Mouse (Mus musculus) ES-E14 (cell line): Measurements from ENCODE around the gene Slc11a1. TPM values are rescaled to one million over a fixed set of nuclear protein-coding genes. Genes with fewer than 3 reads are reported as not detected.

Experiments used
- DNase-seq: peaks from one replicate; pipeline ENCODE4 v3.0.0-alpha.2; 2013; ENCODE audit warnings: low read depth, low spot score
- H3K27ac ChIP-seq: 2 replicates; pipeline ENCODE4 v1.5.1; 2012; ENCODE audit warnings: low read depth, mild to moderate bottlenecking, low read length, moderate library complexity, mixed read lengths; ENCODE audit not compliant: poor library complexity, insufficient read depth, severe bottlenecking
- H3K36me3 ChIP-seq: 2 replicates; pipeline ENCODE4 v1.6.1; 2012; ENCODE audit warnings: mild to moderate bottlenecking, low read length, moderate library complexity, mixed read lengths; ENCODE audit not compliant: control insufficient read depth, poor library complexity, insufficient read depth, severe bottlenecking
- H3K4me1 ChIP-seq, 2 experiments: fragments of 150-350 bp in 1 of 2; sonication (generic) in 1 of 2; 2 replicates each; pipeline ENCODE4 v1.6.1; 2012; ENCODE audit warnings: low read length in 2 of 2, mild to moderate bottlenecking in 1 of 2, mixed read lengths in 1 of 2; ENCODE audit not compliant: control insufficient read depth in 2 of 2, insufficient read depth in 2 of 2, poor library complexity in 1 of 2
- H3K4me3 ChIP-seq, 2 experiments: fragments of 150-350 bp in 1 of 2; sonication (generic) in 1 of 2; 2 replicates each; pipeline ENCODE4 v1.5.1; 2012; ENCODE audit warnings: low read length in 2 of 2, low read depth in 1 of 2, mild to moderate bottlenecking in 1 of 2, mixed read lengths in 1 of 2; ENCODE audit not compliant: insufficient read depth in 1 of 2, poor library complexity in 1 of 2, severe bottlenecking in 1 of 2
- H3K9ac ChIP-seq: 2 replicates; pipeline ENCODE4 v1.6.1; 2012; ENCODE audit warnings: low read depth, mild to moderate bottlenecking, low read length, mixed read lengths; ENCODE audit not compliant: poor library complexity, insufficient read depth, severe bottlenecking
- H3K9me3 ChIP-seq: fragments of 150-350 bp; sonication (generic); 2 replicates; pipeline ENCODE4 v1.6.1; 2012; ENCODE audit warnings: low read depth, mild to moderate bottlenecking, low read length; ENCODE audit not compliant: control insufficient read depth, insufficient read depth
- CHD2 ChIP-seq: IDR thresholded peaks from 2 replicates; pipeline ENCODE4 v1.6.1; 2014; ENCODE audit warnings: mild to moderate bottlenecking, low read depth, low read length, inconsistent platforms
- HCFC1 ChIP-seq: IDR thresholded peaks from 2 replicates; pipeline ENCODE4 v1.6.1; 2012; ENCODE audit warnings: low read length, inconsistent platforms, borderline replicate concordance; ENCODE audit not compliant: insufficient read depth
- MAFK ChIP-seq: IDR thresholded peaks from 2 replicates; pipeline ENCODE4 v1.6.1; 2014; ENCODE audit warnings: mild to moderate bottlenecking, low read depth, low read length, inconsistent platforms; ENCODE audit not compliant: insufficient read depth
- ZC3H11A ChIP-seq: IDR thresholded peaks from 2 replicates; pipeline ENCODE4 v1.6.1; 2012; ENCODE audit warnings: low read depth, mild to moderate bottlenecking, inconsistent platforms, low read length, borderline replicate concordance
- ZNF384 ChIP-seq: IDR thresholded peaks from 2 replicates; pipeline ENCODE4 v1.6.1; 2012; ENCODE audit warnings: low read depth, low read length, inconsistent platforms
- in situ Hi-C, 2 experiments: fragments of 600-800 bp; cut with MboI; formaldehyde crosslinking; loops; one replicate each; pipeline ENCODE4 v1.15.1; 2025; ENCODE audit warnings: low sequenced_read_pairs in 2 of 2, inconsistent platforms in 1 of 2; ENCODE audit not compliant: unreplicated experiment in 2 of 2
- total RNA-seq: library from RNA; depleted of rRNA; stranded (reverse); fragments of 300-350 nt; gene quantifications from 2 replicates; pipeline ENCODE4 v1.2.3, GENCODE M21; 2012

Slc11a1 gene
- total RNA-seq, 1 experiment, result 19.9 TPM

DNA sequence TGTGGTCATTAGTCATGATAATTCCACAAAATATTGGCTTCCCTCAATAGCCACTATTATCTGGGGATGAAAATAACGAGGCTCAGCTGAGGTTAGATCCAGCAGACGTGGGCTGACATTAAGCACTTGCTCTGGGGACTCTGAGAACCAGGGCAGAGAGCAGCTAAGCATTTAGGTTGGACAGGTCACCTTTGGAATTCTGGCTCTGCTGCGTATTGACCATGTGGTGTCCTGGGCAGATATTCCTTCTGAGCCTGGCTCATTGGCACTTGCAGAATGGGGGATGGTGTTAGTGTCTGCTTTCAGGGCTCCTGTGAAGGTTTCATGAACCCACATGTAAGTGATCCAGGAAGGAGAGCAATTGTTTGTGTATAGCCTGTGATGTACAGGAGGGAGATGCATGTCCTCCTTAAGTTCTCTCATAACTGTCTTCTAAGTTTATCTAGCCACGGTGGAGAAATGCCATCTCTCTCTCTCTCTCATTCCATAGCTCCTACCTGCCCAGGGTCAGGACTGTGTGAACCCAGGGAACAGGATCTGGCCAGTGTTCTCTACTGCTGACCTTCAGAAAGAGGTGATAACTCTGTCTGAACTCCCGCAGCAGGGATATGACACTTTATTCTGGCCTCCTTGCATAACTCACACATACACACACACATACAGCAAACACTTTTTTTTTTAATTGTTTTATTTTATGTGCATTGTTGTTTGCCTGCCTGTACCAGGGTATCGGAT is 39.4 kb upstream of the Slc11a1 start:
- Histone ChIP-seq H3K9ac (no peak overlapping the region), H3K36me3 (no peaks in the 10 kb centered on the region; the same call in 1 of the 2 replicates), H3K9me3 (no peaks in the 10 kb centered on the region), H3K4me3 (no peak overlapping the region), H3K27ac (no peak overlapping the region), H3K4me1 (peaks cover 4 to 14% of the 10 kb centered on the region in 2 experiments; a peak in 3 of 4 replicates)
- in situ Hi-C loops, result no loop called here
- TF ChIP-seq ZNF384 (no peak), MAFK (no peak), CHD2 (no peak)
- no peak for DNase-seq

DNA sequence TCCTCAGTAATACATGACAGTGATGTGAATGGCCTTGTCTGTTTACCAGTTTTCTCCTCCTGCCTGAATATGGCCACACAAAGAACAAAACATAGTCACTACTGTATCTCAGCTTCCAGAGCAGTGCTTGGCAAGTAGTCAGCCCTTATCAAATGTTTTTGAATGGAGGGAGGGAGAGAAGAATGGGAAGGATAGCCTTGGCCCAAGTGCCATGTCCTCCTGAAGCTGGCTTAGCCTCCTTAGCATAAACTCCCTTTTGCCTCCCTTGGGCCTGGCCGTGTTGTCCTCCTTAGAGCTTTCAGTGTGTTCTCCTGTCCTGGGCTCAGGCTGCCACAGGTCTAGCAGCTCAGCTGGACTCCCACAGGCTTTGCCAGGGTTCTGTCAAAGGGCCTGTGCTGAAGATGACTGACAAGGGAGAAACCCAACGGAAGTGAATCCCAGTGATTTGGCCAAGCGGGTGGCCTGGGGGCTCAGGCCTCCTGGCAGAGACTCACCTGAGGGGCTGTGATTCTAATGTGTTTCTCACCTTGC is 37.7 kb upstream of the Slc11a1 start:
- H3K9ac ChIP-seq, result no peak overlapping the region
- no peak for TF ChIP-seq ZC3H11A
- no peak for TF ChIP-seq HCFC1
- no peak for TF ChIP-seq ZNF384
- no peak for TF ChIP-seq CHD2
- TF ChIP-seq MAFK, result no peak
- H3K4me3 ChIP-seq, result no peak overlapping the region
- no peak overlapping the region for H3K27ac ChIP-seq
- no peaks in the 10 kb centered on the region; the same call in 1 of the 2 replicates for H3K36me3 ChIP-seq
- no peaks in the 10 kb centered on the region for H3K9me3 ChIP-seq
- in situ Hi-C loops, result no loop called here
- peaks cover 4 to 11% of the 10 kb centered on the region in 2 experiments; a peak in 3 of 4 replicates for H3K4me1 ChIP-seq
- no peak for DNase-seq

DNA sequence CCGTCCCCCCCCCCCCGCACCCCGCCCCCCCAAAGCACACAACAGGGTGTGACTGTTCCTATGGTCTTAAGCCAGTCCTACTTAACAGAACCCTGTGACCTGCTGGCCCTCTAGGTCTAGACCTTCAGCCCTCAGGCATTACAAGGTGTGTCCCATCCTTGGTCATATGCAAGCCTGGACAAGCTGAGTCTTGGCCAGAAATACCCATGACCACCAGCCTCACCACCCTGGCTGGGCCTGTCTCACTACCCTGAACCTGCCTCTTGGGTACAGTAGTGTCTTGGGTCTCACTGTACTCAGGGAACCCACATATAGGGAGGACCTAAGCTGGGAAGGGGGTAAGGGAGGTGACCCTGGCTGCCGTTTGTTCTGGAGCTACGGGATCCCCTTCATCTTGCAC is 37.0 kb upstream of the Slc11a1 start:
- no peak for TF ChIP-seq MAFK
- in situ Hi-C loops, result no loop called here
- Histone ChIP-seq H3K9ac (no peak overlapping the region), H3K36me3 (no peaks in the 10 kb centered on the region; the same call in 1 of the 2 replicates), H3K9me3 (no peaks in the 10 kb centered on the region), H3K27ac (no peak overlapping the region), H3K4me1 (peaks cover 4 to 11% of the 10 kb centered on the region in 2 experiments; a peak in 3 of 4 replicates), H3K4me3 (no peak overlapping the region)
- DNase-seq, result no peak

DNA sequence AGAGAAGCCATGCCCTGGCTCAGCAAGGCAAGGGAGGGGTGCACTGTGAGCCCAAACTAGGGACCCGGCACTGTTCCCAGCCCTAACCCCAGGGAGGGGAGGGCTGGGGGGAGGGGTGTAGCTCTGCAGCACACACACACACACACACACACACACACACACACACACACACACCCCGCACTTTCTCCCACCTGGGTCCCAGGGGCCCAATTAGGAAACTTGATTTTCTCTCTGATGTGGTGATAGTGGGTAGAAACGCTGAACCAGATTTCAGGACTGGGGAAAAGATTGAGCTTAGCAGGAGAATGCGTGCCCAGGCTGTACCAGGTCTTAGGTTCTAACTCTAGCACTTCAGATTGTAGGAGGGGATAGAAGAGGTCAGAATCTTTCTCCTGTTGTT is 36.4 kb upstream of the Slc11a1 start:
- in situ Hi-C loops, result no loop called here
- no peak for DNase-seq

DNA sequence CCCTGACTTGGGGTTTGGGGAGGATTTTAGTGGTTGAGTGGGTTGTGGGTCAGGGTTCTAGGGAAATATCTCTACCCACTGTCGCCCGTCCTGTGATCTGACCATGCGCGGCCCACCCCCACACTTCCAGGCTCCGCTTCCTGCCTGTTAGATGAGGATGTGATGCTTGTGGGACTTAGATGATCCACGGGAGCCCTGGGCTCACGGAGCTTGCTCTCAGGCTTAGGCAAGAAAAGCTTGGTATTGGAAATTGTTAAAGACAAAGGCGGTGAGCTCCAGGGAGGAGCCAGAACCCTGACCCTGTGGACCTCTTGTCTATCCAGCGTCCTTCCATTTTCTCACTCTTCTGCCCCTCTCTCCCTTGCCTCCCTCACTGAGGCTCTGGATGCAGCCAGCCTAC is 35.1 kb upstream of the Slc11a1 start:
- no peaks in the 10 kb centered on the region; the same call in 1 of the 2 replicates for H3K36me3 ChIP-seq
- TF ChIP-seq MAFK, result no peak
- no peak for TF ChIP-seq ZC3H11A
- TF ChIP-seq ZNF384, result no peak
- no peak for TF ChIP-seq HCFC1
- no peak for TF ChIP-seq CHD2
- H3K9me3 ChIP-seq, result no peaks in the 10 kb centered on the region
- DNase-seq, result no peak
- in situ Hi-C loops, result no loop called here
- no peak overlapping the region for H3K27ac ChIP-seq
- peaks cover 6 to 12% of the 10 kb centered on the region in 2 experiments for H3K4me1 ChIP-seq
- H3K4me3 ChIP-seq, result no peak overlapping the region
- H3K9ac ChIP-seq, result no peak overlapping the region

More for the DNA sequence above, 36.4 kb upstream of the Slc11a1 start:
- no peak for TF ChIP-seq MAFK
- Histone ChIP-seq H3K9ac (no peak overlapping the region), H3K9me3 (no peaks in the 10 kb centered on the region), H3K4me1 (peaks cover 4 to 10% of the 10 kb centered on the region in 2 experiments; a peak in 3 of 4 replicates), H3K36me3 (no peaks in the 10 kb centered on the region; the same call in 1 of the 2 replicates), H3K27ac (no peak overlapping the region), H3K4me3 (no peak overlapping the region)
